Mouse (Mus musculus) erythroblast, embryonic 14.5 days (primary cell): Measurements from ENCODE around the gene Ugt1a7c. TPM values are rescaled to one million over a fixed set of nuclear protein-coding genes. Genes with fewer than 3 reads are reported as not detected.

ENCODE experiments used
- H3K27me3 ChIP-seq: 2 replicates; pipeline ENCODE4 v1.6.1; 2012; ENCODE audit warnings: inconsistent platforms; ENCODE audit not compliant: control insufficient read depth
- H3K36me3 ChIP-seq: 2 replicates; pipeline ENCODE4 v1.6.1; 2012; ENCODE audit warnings: mild to moderate bottlenecking, inconsistent platforms; ENCODE audit not compliant: control insufficient read depth
- H3K4me1 ChIP-seq: 2 replicates; pipeline ENCODE4 v1.6.1; 2012; ENCODE audit warnings: inconsistent platforms; ENCODE audit not compliant: control insufficient read depth
- H3K4me3 ChIP-seq: replicated peaks from 2 replicates; pipeline ENCODE3; 2012; ENCODE audit warnings: moderate library complexity, mild to moderate bottlenecking, inconsistent platforms
- H3K9me3 ChIP-seq: 2 replicates; pipeline ENCODE4 v1.6.1; 2012; ENCODE audit warnings: low read length, inconsistent platforms, mixed read lengths; ENCODE audit not compliant: control insufficient read depth
- GATA1 ChIP-seq: IDR thresholded peaks from 2 replicates; pipeline ENCODE4 v1.6.1; 2012; ENCODE audit warnings: low read length, inconsistent platforms, mixed read lengths
- TAL1 ChIP-seq: IDR thresholded peaks from 3 replicates; pipeline ENCODE4 v1.6.1; 2012; ENCODE audit warnings: low read length, inconsistent platforms, mixed read lengths
- polyA plus RNA-seq: library from polyadenylated mRNA; stranded (reverse); fragments of >175 nt; gene quantifications from 2 replicates; pipeline ENCODE4 v1.2.3, GENCODE M21; 2012

The Ugt1a7c gene
- polyA plus RNA-seq, 1 experiment = 0.06 TPM

DNA sequence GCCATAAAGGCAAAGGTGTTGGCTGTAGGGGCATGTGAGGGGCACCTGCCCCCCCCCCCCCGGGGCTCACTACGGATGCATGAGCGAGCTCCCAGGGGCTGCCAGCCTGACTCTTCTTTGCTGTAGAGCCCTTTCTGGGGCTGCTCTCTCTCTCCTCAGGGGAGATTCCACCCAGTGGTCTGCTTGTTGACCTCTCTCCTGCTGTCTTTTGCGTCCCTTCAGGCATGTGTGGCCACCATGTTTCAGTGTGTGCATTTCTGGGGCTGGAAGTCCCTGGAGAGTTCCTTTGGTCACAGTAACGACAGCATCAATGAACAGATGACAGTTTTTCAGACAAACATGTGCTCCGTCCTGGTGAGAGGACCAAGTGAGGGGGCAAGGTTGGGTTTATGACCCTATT lies 163.5 kb downstream of the Ugt1a7c start:
- peaks cover 23% of the 10 kb centered on the region for H3K4me1 ChIP-seq
- TF ChIP-seq GATA1 (no peak), TAL1 (no peak)
- peaks cover 21% of the 10 kb centered on the region for H3K9me3 ChIP-seq
- no peaks in the 10 kb centered on the region for H3K27me3 ChIP-seq
- H3K4me3 ChIP-seq = no peak overlapping the region
- H3K36me3 ChIP-seq = peaks cover 42% of the 10 kb centered on the region

DNA sequence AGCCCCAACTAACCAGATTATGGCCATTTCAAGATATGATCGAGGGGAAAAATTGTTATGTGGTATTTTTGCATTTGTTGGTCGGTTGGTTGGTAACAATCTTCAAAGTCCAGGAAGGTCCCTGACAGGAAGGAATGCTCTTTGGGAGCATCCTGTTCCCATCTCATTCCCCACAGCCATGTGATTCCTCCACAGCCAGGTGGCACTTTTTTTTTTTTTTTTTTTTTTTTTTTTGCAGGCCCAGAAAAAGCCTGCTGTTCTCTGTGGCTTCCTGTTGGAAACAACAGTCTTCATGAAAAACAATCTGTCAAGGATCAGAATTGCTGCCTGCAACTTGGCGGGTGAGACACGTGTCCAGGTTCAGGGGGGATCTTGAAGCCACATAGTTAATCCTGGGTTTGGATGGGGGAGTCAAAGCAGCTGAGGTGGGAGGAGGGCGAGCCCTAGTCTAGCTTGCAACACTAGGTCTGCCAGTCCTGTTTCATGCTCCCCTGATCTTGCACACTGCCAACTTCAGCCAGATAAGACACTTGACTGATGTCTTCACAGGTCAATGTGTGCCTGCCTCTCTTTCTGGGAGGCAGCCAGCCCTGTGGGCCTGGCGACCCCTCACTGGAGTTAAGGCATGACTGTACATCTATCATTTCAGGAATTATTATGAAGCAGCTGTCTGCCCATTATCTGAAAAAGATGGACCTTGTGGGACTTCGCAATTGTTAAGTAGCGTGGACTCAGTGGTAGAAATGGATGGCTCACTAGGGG lies 164.2 kb downstream of the Ugt1a7c start:
- Histone ChIP-seq H3K36me3 (peaks cover 50% of the 10 kb centered on the region), H3K9me3 (peaks cover 18% of the 10 kb centered on the region), H3K4me3 (no peak overlapping the region), H3K27me3 (no peaks in the 10 kb centered on the region), H3K4me1 (peaks cover 23% of the 10 kb centered on the region)
- TF ChIP-seq GATA1 (no peak), TAL1 (peak; percentile 1; the same call in 1 of the 3 replicates)

DNA sequence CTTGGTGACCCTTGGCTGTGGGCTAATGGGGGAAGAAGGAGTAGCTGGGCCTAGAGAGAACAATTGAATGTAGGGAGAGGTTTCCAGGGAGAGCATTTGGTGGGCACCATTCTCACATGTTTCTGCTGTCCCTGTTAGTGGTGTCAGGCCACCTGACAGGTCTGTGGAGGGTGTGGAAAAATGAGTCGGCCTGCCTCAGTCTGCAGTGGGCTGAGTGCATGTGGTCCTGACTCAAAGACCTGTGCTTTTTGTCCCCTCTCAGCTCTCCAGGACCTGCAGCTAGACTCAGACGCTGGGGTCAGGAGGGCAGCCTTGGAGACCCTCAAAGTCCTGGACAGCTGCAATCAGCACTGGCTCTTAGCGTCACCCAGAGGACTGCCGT lies 164.8 kb downstream of the Ugt1a7c start:
- Histone ChIP-seq H3K4me3 (no peak overlapping the region), H3K4me1 (peaks cover 23% of the 10 kb centered on the region), H3K9me3 (peaks cover 17% of the 10 kb centered on the region), H3K36me3 (peaks cover 55% of the 10 kb centered on the region), H3K27me3 (no peaks in the 10 kb centered on the region)
- TF ChIP-seq TAL1 = no peak
- no peak for TF ChIP-seq GATA1

DNA sequence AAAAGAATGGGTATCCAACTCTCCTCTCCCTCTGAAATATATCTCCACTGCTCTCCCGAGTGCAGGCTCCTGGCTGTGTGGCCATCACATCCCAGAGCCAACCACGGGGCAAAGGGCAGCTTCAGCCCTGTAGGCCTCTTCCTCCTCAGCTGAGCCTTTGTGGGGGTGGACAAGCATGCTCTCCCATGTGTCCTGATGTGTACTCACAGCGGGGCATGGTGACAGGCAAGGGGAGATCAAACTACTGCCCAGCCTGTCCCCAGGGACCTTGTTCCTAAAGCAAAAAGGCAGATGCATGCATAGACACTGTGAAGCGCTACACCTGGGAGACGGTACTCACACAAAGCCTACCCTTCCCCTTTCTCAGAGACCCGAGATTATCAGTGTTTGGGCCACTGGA lies 165.3 kb downstream of the Ugt1a7c start:
- peaks cover 23% of the 10 kb centered on the region for H3K4me1 ChIP-seq
- H3K36me3 ChIP-seq = peaks cover 60% of the 10 kb centered on the region
- no peak overlapping the region for H3K4me3 ChIP-seq
- TF ChIP-seq GATA1 (no peak), TAL1 (no peak)
- H3K9me3 ChIP-seq = peaks cover 12% of the 10 kb centered on the region
- H3K27me3 ChIP-seq = no peaks in the 10 kb centered on the region

DNA sequence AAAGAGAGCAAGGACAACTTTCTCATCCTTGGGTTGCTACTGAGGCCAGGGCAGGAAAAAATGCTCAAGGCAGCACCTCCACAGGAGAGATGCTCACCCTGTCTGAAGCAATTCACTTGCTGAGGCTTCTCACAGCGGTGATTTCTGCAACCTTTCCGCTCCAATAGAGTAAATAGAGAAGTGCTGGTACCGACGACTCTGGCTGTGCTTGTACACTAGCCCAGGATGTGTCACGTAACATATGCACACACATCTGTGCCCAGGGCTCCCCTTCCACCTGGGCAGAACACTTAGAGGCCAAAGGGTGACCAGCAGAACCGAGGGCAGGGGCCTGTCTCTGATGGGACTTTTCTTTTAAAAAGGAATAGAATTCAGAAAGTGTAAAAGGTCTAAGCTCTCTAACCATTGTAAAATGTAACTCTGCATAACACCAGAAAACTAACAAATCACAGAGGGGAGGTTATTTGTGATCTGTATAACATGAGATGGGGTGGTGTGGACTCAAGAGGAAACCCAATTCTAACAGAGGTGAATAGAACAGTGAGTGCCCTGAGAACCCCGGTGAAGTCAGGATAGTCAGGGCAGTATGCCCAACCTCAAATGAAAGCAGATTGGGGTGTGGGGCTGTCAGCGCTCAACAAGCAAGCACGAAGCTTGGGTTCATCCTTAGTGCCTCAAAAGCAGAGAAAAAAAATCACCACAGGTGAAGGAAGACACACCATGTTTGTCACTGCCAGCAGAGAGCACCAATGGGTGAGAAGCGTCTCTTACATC lies 165.9 kb downstream of the Ugt1a7c start:
- no peaks in the 10 kb centered on the region for H3K27me3 ChIP-seq
- peaks cover 6% of the 10 kb centered on the region for H3K9me3 ChIP-seq
- H3K36me3 ChIP-seq = peaks cover 67% of the 10 kb centered on the region
- no peak overlapping the region for H3K4me3 ChIP-seq
- TF ChIP-seq TAL1 (no peak), GATA1 (no peak)
- peaks cover 23% of the 10 kb centered on the region for H3K4me1 ChIP-seq

DNA sequence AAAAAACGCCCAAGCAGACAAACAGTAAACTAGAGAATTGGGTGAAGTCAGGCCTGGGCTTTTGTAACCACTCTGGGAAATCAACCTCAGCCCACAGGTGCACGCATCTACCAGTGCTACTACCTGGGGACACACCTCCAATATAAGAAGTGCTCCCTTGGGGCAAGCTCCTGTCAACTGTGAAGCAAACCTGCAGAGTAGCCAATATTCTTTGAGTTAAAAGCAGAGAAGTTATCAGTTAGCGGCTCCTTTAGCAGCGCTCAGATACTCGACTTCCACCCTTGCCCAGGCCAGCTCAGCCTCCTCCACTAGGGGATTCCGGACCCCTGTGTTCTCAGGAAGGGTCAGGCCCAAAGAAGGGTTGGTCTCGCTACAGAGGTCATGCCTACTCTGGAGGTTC lies 166.8 kb downstream of the Ugt1a7c start:
- Histone ChIP-seq H3K4me1 (peaks cover 23% of the 10 kb centered on the region), H3K9me3 (no peaks in the 10 kb centered on the region), H3K36me3 (peaks cover 76% of the 10 kb centered on the region), H3K27me3 (no peaks in the 10 kb centered on the region), H3K4me3 (no peak overlapping the region)
- TF ChIP-seq TAL1 (no peak), GATA1 (no peak)

DNA sequence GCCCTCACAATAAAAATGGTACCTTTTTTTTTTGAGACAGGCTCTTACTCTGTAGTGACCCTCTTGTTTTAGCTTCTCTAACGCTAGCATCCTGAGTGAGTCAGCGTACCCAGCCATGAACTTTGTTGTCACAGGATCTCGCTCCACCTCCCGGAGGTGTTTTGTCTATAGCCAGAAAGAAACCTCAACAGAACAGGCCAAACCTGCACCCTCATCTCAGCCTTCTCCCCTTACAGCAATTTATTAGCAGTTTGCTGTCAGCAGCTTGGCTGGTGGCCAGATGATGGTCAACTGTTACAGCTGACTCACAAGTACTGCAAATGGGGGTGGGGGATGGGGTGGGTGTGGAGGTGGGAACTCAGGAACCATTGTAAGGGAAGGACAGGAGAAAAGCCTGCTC lies 167.4 kb downstream of the Ugt1a7c start:
- H3K4me1 ChIP-seq = peaks cover 23% of the 10 kb centered on the region
- TF ChIP-seq TAL1 = no peak
- TF ChIP-seq GATA1 = no peak
- H3K27me3 ChIP-seq = no peaks in the 10 kb centered on the region
- peaks cover 81% of the 10 kb centered on the region for H3K36me3 ChIP-seq
- H3K9me3 ChIP-seq = no peaks in the 10 kb centered on the region
- no peak overlapping the region for H3K4me3 ChIP-seq

DNA sequence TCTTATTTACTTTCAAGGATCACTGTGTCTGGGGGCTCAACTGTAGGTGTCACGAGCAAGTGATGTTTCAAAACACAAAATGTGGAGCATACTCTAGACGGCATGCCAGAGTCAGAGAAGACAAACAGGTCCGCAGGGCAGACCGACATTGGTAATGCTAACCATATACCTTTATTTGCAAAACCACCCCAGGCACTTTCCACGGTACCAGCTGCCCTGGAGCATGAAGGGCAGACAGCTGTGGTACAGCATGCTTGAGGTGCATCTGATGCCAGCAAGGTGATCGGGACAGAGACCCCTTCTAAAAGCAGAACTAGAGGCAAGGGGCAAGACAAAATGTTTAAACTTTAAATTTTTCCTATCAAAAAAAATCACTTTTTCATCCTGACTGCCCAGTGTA lies 168.1 kb downstream of the Ugt1a7c start:
- Histone ChIP-seq H3K36me3 (peaks cover 88% of the 10 kb centered on the region), H3K4me1 (peaks cover 23% of the 10 kb centered on the region), H3K4me3 (no peak overlapping the region)

DNA sequence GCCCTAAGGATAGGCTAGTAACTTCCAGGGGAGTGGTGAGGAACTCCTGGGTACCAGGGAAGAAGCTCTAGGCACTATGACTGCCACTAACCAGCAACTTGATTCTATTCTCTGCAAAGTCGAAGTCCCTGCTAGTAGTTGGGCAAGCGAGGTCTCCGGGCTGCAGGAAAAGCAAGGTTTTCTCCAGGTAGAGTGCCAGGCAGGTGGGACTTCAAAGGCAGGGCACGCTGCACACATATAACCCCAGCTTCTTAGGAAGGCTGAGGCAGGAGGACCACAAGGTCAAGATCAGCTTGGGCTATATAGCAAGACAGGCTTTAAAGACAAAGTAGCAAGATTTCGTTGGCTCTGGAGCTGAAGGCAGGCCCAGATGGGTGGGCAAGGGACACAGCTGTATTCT lies 168.9 kb downstream of the Ugt1a7c start:
- no peaks in the 10 kb centered on the region for H3K9me3 ChIP-seq
- H3K27me3 ChIP-seq = no peaks in the 10 kb centered on the region
- TF ChIP-seq GATA1 = no peak
- no peak for TF ChIP-seq TAL1
- peaks cover 97% of the 10 kb centered on the region for H3K36me3 ChIP-seq
- H3K4me1 ChIP-seq = peaks cover 23% of the 10 kb centered on the region
- H3K4me3 ChIP-seq = no peak overlapping the region

More for the DNA sequence above, 168.1 kb downstream of the Ugt1a7c start:
- TF ChIP-seq TAL1 = no peak
- no peak for TF ChIP-seq GATA1
- Histone ChIP-seq H3K27me3 (no peaks in the 10 kb centered on the region), H3K9me3 (no peaks in the 10 kb centered on the region)
